Mouse (Mus musculus): ENCODE results near the gene Stat5b. TPM values are rescaled to one million over a fixed set of nuclear protein-coding genes. Genes with fewer than 3 reads are reported as not detected.
A peak's percentile ranks its signal among the peaks of the same experiment; 100 is the strongest.

Gene Stat5b
- polyA plus RNA-seq, 1 experiment from 2014 or later, result 26.8 TPM

DNA sequence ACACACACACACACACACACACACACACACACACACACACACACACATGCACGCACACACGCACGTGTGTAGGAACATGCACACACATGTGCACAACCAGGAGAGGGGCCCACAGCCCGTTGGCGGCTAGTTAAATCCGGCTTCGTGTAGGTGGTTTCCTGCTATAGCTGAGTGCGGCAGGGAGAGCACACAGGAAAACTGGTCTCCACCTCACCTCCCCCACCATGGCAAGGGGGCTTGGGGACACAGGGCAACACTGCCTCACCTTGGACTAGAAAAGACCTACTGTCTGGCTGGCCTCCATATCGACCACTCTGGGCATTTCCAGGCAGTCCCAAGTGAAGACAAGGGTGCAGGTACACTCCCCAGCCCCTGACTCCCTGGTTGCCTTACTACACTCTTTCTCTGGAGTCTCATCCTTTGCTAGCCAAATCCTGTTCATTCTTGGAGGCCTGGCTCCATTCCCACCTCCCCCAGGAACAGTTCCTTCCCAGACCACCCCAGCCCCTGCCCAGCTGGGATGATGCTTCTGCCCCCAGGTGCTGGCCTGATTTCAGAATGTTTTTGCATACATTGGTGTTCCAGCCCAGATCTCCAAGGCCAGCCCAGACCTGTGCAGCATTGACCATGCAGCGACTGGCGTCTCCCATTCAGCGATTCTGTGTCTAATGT lies 96.4 kb downstream of the Stat5b start:
- 79% methylated on average over 12 of the region's 12 CpGs for WGBS
- H3K27ac ChIP-seq, result no peak overlapping the region
- peaks cover 16% of the 10 kb centered on the region for H3K27me3 ChIP-seq (replicated peaks)
- no peaks in the 10 kb centered on the region for H3K9me3 ChIP-seq
- H3K4me3 ChIP-seq (replicated peaks), result no peak overlapping the region
- H3K4me2 ChIP-seq (replicated peaks), result no peak overlapping the region
- H3K36me3 ChIP-seq, result no peaks in the 10 kb centered on the region
- H3K4me1 ChIP-seq (replicated peaks), result peaks cover 3% of the 10 kb centered on the region; the same call in 1 of the 2 replicates
- ATAC-seq, result no peak
- no peak overlapping the region for H3K9ac ChIP-seq

DNA sequence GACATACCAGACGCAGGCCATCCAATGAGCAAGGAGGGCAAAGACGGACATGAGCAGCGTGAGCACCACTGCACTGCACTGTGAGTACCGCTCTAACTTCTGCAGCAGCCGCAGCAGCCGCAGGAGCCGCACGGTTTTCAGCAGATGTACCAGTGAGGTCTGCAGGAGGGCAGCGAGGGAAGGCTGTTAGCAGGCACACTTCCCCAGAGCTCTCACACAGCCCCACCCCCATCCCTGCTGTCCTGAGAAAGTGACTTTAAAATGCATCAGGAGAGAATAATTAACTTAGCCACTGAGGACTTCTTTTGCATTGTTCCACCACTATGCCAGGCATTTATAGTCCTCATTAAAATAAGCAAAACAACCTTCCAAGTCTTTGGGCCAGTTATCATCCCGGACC lies 98.2 kb downstream of the Stat5b start:
- H3K27me3 ChIP-seq (replicated peaks), result peaks cover 21% of the 10 kb centered on the region
- WGBS, result 28% methylated on average over 10 of the region's 10 CpGs
- H3K4me1 ChIP-seq (replicated peaks), result no peaks in the 10 kb centered on the region
- no peak overlapping the region for H3K27ac ChIP-seq
- no peak for ATAC-seq
- no peak overlapping the region for H3K4me3 ChIP-seq (replicated peaks)
- H3K9me3 ChIP-seq, result no peaks in the 10 kb centered on the region
- no peaks in the 10 kb centered on the region for H3K36me3 ChIP-seq
- no peak overlapping the region for H3K4me2 ChIP-seq (replicated peaks)
- H3K9ac ChIP-seq, result no peak overlapping the region

DNA sequence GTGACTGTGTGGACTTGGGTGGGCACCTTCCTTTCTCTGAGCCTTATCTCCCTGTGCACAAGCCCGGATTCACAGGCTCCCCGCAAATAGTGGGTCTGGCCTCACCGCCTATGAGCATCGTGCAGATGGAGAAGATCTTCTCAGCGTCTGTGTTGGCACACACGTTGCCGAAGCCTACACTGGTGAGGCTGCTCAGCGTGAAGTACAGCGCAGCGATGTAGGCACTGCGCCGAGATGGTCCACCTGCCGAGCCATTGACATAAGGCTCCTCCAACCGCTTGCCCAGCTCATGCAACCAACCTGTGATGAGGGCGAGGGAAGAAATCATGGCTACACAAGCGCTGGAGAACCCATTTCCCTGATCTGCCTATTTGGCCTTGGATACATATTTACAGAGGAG lies 100.4 kb downstream of the Stat5b start:
- no peak overlapping the region for H3K4me2 ChIP-seq (replicated peaks)
- 90% methylated on average over 16 of the region's 16 CpGs for WGBS
- ATAC-seq, result no peak

GRCm38 (mm10) chr11:100749469-100749868 lies 101.1 kb downstream of the Stat5b start:
- no peaks in the 10 kb centered on the region for H3K4me1 ChIP-seq (replicated peaks)
- no peak overlapping the region for H3K9ac ChIP-seq
- ATAC-seq, result no peak
- WGBS, result 47% methylated on average over 25 of the region's 25 CpGs
- H3K4me2 ChIP-seq (replicated peaks), result peak overlapping the region; percentile 17; the same call in 1 of the 2 replicates
- H3K27ac ChIP-seq, result no peak overlapping the region
- peaks cover 21% of the 10 kb centered on the region for H3K27me3 ChIP-seq (replicated peaks)
- no peaks in the 10 kb centered on the region for H3K36me3 ChIP-seq
- no peak overlapping the region for H3K4me3 ChIP-seq (replicated peaks)
- H3K9me3 ChIP-seq, result no peaks in the 10 kb centered on the region

More for the DNA sequence above, 100.4 kb downstream of the Stat5b start:
- Histone ChIP-seq H3K27ac (no peak overlapping the region), H3K36me3 (no peaks in the 10 kb centered on the region), H3K4me1 (replicated peaks) (no peaks in the 10 kb centered on the region), H3K9me3 (no peaks in the 10 kb centered on the region), H3K9ac (no peak overlapping the region), H3K4me3 (replicated peaks) (no peak overlapping the region), H3K27me3 (replicated peaks) (peaks cover 21% of the 10 kb centered on the region)

- Histone ChIP-seq H3K4me3 (replicated peaks) (no peak overlapping the region), H3K36me3 (no peaks in the 10 kb centered on the region), H3K27me3 (replicated peaks) (peaks cover 21% of the 10 kb centered on the region), H3K4me1 (replicated peaks) (no peaks in the 10 kb centered on the region), H3K9ac (no peak overlapping the region), H3K27ac (no peak overlapping the region), H3K9me3 (no peaks in the 10 kb centered on the region), H3K4me2 (replicated peaks) (no peak overlapping the region)
- 68% methylated on average over 4 of the region's 4 CpGs for WGBS
- ATAC-seq, result no peak
These were observed 101.9 kb downstream of the Stat5b start for GRCm38 (mm10) chr11:100748620-100749019.

DNA sequence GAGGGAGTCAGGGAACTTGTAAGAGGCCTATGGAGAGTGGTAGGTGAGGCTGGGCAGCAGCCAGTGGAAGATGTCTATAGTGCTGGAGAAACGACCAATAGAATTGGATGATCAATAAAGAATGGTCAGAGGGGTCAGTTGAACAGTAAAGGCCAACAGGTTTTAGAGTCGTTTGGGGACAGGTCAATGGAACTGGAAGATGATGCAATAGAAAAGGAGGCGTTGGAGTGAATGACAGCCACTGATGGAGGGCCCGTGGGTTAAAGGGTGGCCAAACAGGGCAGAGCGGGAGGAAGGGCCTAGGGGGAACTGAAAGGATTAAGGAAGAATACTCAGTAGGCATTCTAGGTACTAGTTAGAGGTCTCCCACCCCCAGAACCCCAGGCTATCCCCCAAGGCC lies 103.4 kb downstream of the Stat5b start:
- H3K9ac ChIP-seq, result no peak overlapping the region
- peaks cover 21% of the 10 kb centered on the region for H3K27me3 ChIP-seq (replicated peaks)
- H3K9me3 ChIP-seq, result no peaks in the 10 kb centered on the region
- no peak overlapping the region for H3K4me3 ChIP-seq (replicated peaks)
- 74% methylated on average over 5 of the region's 5 CpGs for WGBS
- H3K4me1 ChIP-seq (replicated peaks), result no peaks in the 10 kb centered on the region
- ATAC-seq, result no peak
- no peak overlapping the region for H3K27ac ChIP-seq
- H3K4me2 ChIP-seq (replicated peaks), result no peak overlapping the region
- no peaks in the 10 kb centered on the region for H3K36me3 ChIP-seq

- H3K4me2 ChIP-seq (replicated peaks), result no peak overlapping the region
- WGBS, result 83% methylated on average over 10 of the region's 10 CpGs
- no peak overlapping the region for H3K4me3 ChIP-seq (replicated peaks)
- no peaks in the 10 kb centered on the region for H3K36me3 ChIP-seq
- H3K27me3 ChIP-seq (replicated peaks), result peaks cover 21% of the 10 kb centered on the region
- H3K9ac ChIP-seq, result no peak overlapping the region
- no peak overlapping the region for H3K27ac ChIP-seq
- H3K9me3 ChIP-seq, result no peaks in the 10 kb centered on the region
- no peaks in the 10 kb centered on the region for H3K4me1 ChIP-seq (replicated peaks)
- no peak for ATAC-seq
These were observed 104.0 kb downstream of the Stat5b start for GRCm38 (mm10) chr11:100746546-100746945.

DNA sequence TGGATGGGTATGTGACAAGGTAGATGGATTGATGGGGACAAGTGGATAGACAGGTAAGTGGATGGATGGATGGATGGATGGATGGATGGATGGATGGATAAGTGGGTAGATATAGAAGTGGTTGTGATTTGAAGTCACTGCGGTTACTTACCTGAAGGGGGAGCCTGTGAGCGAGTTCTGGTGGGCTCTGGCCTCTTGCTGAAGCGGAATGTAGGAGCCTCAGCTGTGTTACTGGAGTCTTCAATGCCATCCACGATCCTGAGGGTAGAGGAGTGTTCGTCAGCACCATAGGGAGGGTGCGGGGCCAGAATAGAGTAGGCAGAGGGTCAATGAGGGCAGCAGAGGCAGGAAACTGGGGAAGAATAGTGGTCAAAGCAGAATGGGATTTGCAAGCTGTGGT lies 105.4 kb downstream of the Stat5b start:
- WGBS, result 17% methylated on average over 6 of the region's 6 CpGs
- no peak for ATAC-seq
- H3K27me3 ChIP-seq (replicated peaks), result peaks cover 17% of the 10 kb centered on the region
- no peak overlapping the region for H3K4me2 ChIP-seq (replicated peaks)
- no peak overlapping the region for H3K4me3 ChIP-seq (replicated peaks)
- no peak overlapping the region for H3K9ac ChIP-seq
- H3K27ac ChIP-seq, result no peak overlapping the region
- H3K36me3 ChIP-seq, result no peaks in the 10 kb centered on the region
- H3K9me3 ChIP-seq, result no peaks in the 10 kb centered on the region
- no peaks in the 10 kb centered on the region for H3K4me1 ChIP-seq (replicated peaks)

GRCm38 (mm10) chr11:100741348-100741747 lies 109.2 kb downstream of the Stat5b start:
- H3K9me3 ChIP-seq, result no peaks in the 10 kb centered on the region
- no peak overlapping the region for H3K9ac ChIP-seq
- 65% methylated on average over 6 of the region's 6 CpGs for WGBS
- no peak overlapping the region for H3K4me2 ChIP-seq (replicated peaks)
- peaks cover 9% of the 10 kb centered on the region for H3K4me1 ChIP-seq (replicated peaks)
- H3K4me3 ChIP-seq (replicated peaks), result no peak overlapping the region
- ATAC-seq, result no peak
- H3K27ac ChIP-seq, result no peak overlapping the region
- H3K36me3 ChIP-seq, result no peaks in the 10 kb centered on the region
- H3K27me3 ChIP-seq (replicated peaks), result no peaks in the 10 kb centered on the region; the same call in 1 of the 2 replicates

DNA sequence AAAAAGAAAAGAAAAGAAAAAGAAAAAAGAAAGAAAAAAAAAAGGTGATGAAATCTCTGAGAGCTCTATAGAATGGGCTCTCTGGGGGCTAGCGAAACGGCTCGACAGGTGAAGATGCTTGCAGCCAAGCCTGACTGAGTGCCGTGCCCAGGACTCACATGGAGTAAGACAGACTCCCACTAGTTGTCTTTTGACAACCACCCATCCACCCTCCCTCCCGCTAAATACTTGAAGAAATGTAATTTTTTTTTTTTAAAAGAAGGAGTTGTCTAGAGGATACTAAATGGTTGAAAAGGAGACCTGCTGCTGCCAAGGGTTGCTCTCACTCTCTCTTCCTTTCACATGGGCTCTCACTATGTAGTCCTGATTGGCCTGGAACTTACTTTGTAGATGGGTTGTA lies 111.8 kb downstream of the Stat5b start:
- no peaks in the 10 kb centered on the region for H3K27me3 ChIP-seq (replicated peaks)
- H3K4me2 ChIP-seq (replicated peaks), result peak overlapping the region; percentile 82
- no peak for ATAC-seq
- no peaks in the 10 kb centered on the region for H3K36me3 ChIP-seq
- 19% methylated on average over 5 of the region's 5 CpGs for WGBS
- no peak overlapping the region for H3K27ac ChIP-seq
- no peaks in the 10 kb centered on the region for H3K9me3 ChIP-seq
- H3K4me3 ChIP-seq (replicated peaks), result peak overlapping the region; percentile 95
- H3K9ac ChIP-seq, result peak overlapping the region; percentile 57
- peaks cover 19% of the 10 kb centered on the region for H3K4me1 ChIP-seq (replicated peaks)

DNA sequence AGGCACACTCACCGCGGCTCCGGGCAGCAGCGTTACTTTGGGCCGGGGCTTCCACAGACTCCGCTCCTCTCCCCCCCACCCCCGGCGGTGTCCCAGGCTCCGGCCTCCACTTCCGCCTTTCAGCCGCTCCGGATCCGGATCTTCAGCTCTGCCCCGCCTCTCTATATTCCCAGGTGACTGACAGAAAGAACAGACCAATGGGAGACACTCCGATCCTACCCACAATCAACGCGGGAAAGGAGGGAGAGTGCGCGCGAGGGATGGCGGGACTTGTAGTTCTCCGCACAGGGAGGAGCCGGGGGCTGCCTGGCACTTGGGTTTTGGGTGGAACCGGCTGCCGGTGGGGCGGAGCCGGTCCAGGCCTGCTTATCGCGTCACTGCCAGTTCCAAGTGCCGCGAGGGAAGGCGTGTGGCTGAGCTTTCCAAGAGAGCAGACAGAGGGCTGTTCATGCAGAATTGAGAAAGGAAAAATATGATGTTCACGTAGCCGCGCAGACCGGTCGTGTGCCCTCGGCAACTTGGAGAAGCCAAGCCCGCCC lies 112.4 kb downstream of the Stat5b start, which contains the start of gene Rab5c:
Gene Rab5c (minus strand): TSS at position 150 of the 539 bp plus-strand sequence.
- Histone ChIP-seq H3K9me3 (no peaks in the 10 kb centered on the region), H3K9ac (peak within 1 kb of the TSS; percentile 97), H3K27me3 (replicated peaks) (no peaks in the 10 kb centered on the region), H3K4me3 (replicated peaks) (peak within 1 kb of the TSS; percentile 95), H3K4me2 (replicated peaks) (peak within 1 kb of the TSS; percentile 82), H3K36me3 (no peaks in the 10 kb centered on the region), H3K27ac (peak within 1 kb of the TSS; percentile 70), H3K4me1 (replicated peaks) (peaks cover 20% of the 10 kb centered on the region)
- under 1% methylated on average over 39 of the region's 39 CpGs for WGBS
- peak; percentile 100 for ATAC-seq

GRCm38 (mm10) chr11:100737105-100737733 lies 113.3 kb downstream of the Stat5b start:
- ATAC-seq, result 0 out of 2 replicates have a peak, but pooled peaks have one; percentile 13
- Histone ChIP-seq H3K36me3 (no peaks in the 10 kb centered on the region), H3K4me3 (replicated peaks) (peak overlapping the region; percentile 95), H3K9me3 (no peaks in the 10 kb centered on the region), H3K27ac (peak overlapping the region; percentile 70), H3K4me2 (replicated peaks) (peak overlapping the region; percentile 82), H3K4me1 (replicated peaks) (peaks cover 22% of the 10 kb centered on the region), H3K27me3 (replicated peaks) (no peaks in the 10 kb centered on the region), H3K9ac (peak overlapping the region; percentile 97)
- WGBS, result under 1% methylated on average over 13 of the region's 13 CpGs

All from intestine, embryonic 15.5 days (tissue).